Mouse (Mus musculus): ENCODE data around the gene Cend1. TPM values are rescaled to one million over a fixed set of nuclear protein-coding genes. Genes with fewer than 3 reads are reported as not detected.

The Cend1 gene
- polyA plus RNA-seq, 1 experiment from 2014 or later: 111 TPM

DNA sequence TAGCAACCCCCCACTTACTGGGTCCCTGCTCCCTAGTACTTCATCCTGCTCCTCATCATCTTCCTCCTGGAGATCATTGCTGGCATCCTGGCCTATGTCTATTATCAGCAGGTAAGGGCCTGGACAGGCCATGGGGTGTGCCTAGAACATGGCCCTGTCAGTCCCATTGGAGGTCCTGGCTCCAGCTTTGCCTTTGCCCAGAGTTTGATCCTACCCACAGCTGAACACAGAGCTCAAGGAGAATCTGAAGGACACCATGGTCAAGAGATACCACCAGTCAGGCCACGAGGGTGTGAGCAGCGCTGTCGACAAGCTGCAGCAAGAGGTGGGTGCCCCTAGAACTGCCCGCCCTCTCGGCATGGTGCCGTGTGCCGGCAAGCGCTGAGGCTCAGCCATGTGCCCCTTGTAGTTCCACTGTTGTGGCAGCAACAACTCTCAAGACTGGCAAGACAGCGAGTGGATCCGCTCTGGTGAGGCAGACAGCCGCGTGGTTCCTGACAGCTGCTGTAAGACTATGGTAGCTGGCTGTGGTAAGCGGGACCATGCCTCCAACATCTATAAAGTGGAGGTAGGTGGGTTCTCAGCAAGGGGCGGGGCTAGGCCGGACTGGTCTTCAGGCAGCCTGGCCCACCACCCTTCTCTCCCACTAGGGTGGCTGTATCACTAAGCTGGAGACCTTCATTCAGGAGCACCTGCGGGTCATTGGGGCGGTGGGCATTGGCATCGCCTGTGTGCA is 40.8 kb upstream of the Cend1 start:
- Histone ChIP-seq H3K4me3 (no peak overlapping the region), H3K36me3 (replicated peaks) (peaks cover 14% of the 10 kb centered on the region), H3K9me3 (no peaks in the 10 kb centered on the region), H3K27ac (no peak overlapping the region), H3K4me2 (peak overlapping the region; percentile 62), H3K4me1 (peaks cover 45% of the 10 kb centered on the region), H3K27me3 (replicated peaks) (peaks cover 11% of the 10 kb centered on the region), H3K9ac (0 out of 2 replicates have a peak overlapping the region, but pooled peaks have one; percentile 28)
- no peak for ATAC-seq (replicated peaks)
- 93% methylated on average over 18 of the region's 18 CpGs for WGBS

DNA sequence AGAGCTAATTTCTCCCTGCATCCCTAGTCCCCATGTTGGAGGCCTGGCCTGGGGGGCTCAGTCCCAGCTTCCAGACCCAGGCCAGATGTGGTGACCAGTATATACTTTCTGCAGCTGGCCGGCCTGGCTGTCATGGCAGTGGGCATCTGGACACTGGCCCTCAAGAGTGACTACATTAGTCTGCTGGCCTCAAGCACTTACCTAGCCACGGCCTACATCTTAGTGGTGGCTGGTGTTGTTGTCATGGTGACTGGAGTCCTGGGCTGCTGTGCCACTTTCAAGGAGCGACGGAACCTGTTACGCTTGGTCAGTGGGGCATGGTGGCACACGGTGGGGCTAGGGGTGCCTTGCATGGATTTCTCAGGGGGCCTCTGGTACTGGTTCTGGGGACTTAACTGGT is 40.1 kb upstream of the Cend1 start:
- no peak for ATAC-seq (replicated peaks)
- Histone ChIP-seq H3K27ac (peak overlapping the region; percentile 79), H3K4me1 (peaks cover 49% of the 10 kb centered on the region), H3K4me3 (peak overlapping the region; percentile 50), H3K4me2 (peak overlapping the region; percentile 62), H3K36me3 (replicated peaks) (peaks cover 14% of the 10 kb centered on the region), H3K27me3 (replicated peaks) (peaks cover 18% of the 10 kb centered on the region), H3K9ac (peak overlapping the region; percentile 58), H3K9me3 (no peaks in the 10 kb centered on the region)
- WGBS: 50% methylated on average over 6 of the region's 6 CpGs

DNA sequence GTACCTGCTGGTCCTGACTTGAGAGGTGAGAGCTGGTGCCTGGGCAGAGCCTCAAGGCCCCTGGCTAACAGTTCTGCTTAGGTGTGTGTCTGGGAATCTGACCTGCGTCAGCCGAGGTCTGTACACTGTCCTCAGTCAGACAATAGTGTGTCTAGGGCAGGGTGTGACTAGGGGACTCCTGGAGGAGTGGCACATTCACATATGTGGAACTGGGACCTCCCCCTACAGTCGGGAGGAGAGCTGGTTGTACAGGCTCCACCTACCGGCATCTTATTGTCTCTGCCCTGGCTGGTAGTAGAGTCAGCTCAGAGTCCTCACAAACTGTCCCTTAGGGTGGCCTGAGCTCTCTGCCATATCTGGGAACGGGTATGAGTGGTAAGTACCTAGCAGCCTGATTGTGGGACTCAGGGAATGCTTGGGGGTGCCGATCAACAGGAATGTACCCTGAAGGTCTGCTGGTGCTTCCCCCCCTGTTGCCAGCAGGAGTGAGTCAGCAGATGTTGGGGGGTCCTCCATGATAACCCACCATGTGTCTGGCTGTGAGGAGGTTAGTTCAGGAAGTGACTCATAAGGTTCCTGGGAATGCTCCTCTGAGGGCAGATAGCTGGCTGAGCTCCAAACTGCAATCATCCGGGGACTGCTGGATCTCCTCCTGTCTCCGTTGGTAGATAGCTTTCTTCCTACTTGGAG is 39.4 kb upstream of the Cend1 start:
- Histone ChIP-seq H3K27me3 (replicated peaks) (peaks cover 25% of the 10 kb centered on the region), H3K36me3 (replicated peaks) (peaks cover 14% of the 10 kb centered on the region), H3K4me3 (peak overlapping the region; percentile 50), H3K4me2 (peak overlapping the region; percentile 62), H3K9me3 (no peaks in the 10 kb centered on the region), H3K4me1 (peaks cover 42% of the 10 kb centered on the region), H3K27ac (peak overlapping the region; percentile 79), H3K9ac (peak overlapping the region; percentile 58)
- WGBS: 13% methylated on average over 8 of the region's 8 CpGs
- peak; percentile 80 for ATAC-seq (replicated peaks)

DNA sequence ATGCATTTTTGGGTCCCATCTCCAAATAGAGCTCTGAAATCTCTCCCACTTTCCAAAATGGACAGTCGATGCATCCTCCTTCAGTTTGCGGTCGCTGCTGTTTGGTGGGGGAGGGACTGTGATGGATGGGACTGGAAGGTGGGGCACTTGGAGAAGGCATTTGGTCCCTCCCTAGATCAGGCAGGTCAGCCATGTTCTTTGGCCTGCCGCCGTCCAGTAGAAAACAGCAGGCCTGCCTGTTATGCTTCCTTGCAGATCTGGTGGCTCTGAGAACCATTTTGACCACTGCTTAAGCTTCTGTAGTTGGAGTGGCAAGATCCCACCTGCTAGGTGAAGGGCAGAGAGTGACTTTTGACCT is 38.9 kb upstream of the Cend1 start:
- H3K9me3 ChIP-seq: no peaks in the 10 kb centered on the region
- peak; percentile 24; the same call in 1 of the 2 replicates for ATAC-seq (replicated peaks)
- peak overlapping the region; percentile 79 for H3K27ac ChIP-seq
- peak overlapping the region; percentile 50 for H3K4me3 ChIP-seq
- peaks cover 30% of the 10 kb centered on the region for H3K27me3 ChIP-seq (replicated peaks)
- WGBS: 20% methylated on average over 5 of the region's 5 CpGs
- H3K36me3 ChIP-seq (replicated peaks): peaks cover 14% of the 10 kb centered on the region
- peak overlapping the region; percentile 58 for H3K9ac ChIP-seq
- H3K4me2 ChIP-seq: peak overlapping the region; percentile 62
- H3K4me1 ChIP-seq: peaks cover 38% of the 10 kb centered on the region

DNA sequence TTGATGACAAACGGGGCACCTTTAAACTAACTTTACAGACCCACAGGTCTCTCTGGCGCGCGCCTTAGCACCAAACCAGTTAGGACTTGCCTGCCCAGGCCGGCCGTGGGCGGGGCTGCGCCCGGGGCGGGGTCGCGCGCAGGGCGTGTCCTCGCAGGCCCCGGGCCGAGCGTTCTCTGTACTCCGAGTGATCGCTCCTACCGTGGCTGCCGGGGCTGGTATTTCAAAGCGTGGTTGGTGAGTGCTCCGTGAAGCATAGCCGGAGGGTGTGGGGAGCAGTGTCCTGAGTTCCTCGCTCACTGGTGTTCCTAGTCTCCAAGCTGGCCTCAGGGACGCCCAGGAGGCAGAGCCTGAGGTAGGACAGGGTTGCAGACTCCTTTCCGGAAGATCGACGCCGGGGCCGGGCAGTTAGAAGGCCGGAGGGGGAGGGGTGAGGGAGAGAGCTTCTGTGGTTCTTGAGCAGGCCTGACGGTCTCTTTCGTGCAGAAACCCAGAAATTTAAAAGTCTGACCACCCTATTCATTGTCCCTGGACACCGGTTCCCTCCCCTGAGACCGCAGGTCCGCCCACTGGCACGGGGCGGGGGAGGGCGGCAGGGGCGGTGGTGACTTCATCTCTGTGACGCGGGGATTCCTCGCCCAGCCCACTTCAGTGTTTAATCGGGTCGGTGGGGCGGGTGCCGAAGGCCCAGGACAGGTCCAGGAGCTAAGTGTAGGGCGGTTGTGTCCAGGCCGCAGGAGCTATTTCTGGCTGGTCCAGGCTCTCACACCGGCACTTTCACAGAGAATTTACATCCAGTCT is 38.1 kb upstream of the Cend1 start, which contains the start of gene Cd151:
Gene Cd151, plus strand, starts transcription at position 163 of the 801 bp plus-strand sequence.
- peaks cover 37% of the 10 kb centered on the region for H3K27me3 ChIP-seq (replicated peaks)
- H3K4me3 ChIP-seq: peak within 1 kb of the TSS; percentile 50
- H3K36me3 ChIP-seq (replicated peaks): peaks cover 9% of the 10 kb centered on the region
- under 1% methylated on average over 52 of the region's 52 CpGs for WGBS
- peak within 1 kb of the TSS; percentile 62 for H3K4me2 ChIP-seq
- peak within 1 kb of the TSS; percentile 79 for H3K27ac ChIP-seq
- H3K9me3 ChIP-seq: no peaks in the 10 kb centered on the region
- H3K4me1 ChIP-seq: peaks cover 38% of the 10 kb centered on the region
- H3K9ac ChIP-seq: peak within 1 kb of the TSS; percentile 58
- peak; percentile 51 for ATAC-seq (replicated peaks)

DNA sequence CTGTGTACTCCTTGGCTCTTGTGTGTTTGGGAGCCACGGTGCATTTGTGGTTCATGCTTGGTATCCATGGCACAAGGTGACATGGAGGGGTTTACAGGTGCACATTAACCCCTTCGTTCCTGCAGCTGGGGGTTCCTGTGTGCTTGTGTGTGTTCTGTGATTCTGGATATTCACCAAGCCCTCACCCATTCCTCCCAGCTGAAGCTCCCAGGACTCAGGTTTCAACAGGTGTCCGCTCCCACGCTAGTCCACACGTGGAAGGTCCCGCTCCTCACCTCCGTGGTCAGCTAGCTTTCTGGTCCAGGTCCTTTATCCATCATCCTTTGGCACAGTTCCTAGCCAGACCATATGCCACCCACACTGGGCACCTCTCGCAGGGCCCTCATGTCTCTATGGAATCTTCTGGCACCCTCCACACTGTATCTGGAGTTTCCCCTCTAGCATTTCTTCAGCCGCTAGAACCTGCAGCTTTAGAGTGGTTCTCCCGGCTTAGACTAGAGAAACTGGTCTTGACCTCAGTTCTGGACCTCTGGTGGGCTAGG is 37.4 kb upstream of the Cend1 start:
- no peaks in the 10 kb centered on the region for H3K9me3 ChIP-seq
- peak overlapping the region; percentile 50 for H3K4me3 ChIP-seq
- peaks cover 42% of the 10 kb centered on the region for H3K4me1 ChIP-seq
- no peak for ATAC-seq (replicated peaks)
- peak overlapping the region; percentile 58; the same call in 1 of the 2 replicates for H3K9ac ChIP-seq
- H3K36me3 ChIP-seq (replicated peaks): peaks cover 9% of the 10 kb centered on the region
- peak overlapping the region; percentile 62 for H3K4me2 ChIP-seq
- peaks cover 43% of the 10 kb centered on the region for H3K27me3 ChIP-seq (replicated peaks)
- WGBS: 62% methylated on average over 10 of the region's 10 CpGs
- no peak overlapping the region for H3K27ac ChIP-seq

DNA sequence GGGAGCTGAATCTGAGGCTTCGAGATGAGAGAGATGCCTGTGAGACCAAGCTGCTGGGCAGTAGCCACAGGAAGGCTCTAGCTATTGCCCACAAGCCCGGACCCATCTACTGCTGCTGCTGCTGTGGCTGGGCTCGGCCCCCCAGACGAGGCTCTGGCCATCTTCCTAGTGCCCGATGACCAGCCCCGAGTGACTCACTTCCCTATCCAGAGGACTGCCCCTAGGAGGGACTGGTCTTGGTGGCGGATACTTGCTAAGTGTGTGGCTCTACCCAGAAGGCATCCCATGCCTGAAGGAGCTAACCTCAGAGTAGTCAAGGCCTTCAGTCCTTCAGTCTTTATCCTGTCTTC is 36.7 kb upstream of the Cend1 start:
- 80% methylated on average over 7 of the region's 7 CpGs for WGBS
- no peak for ATAC-seq (replicated peaks)
- Histone ChIP-seq H3K27me3 (replicated peaks) (peaks cover 50% of the 10 kb centered on the region), H3K4me1 (peaks cover 46% of the 10 kb centered on the region), H3K9me3 (no peaks in the 10 kb centered on the region), H3K9ac (no peak overlapping the region), H3K4me3 (no peak overlapping the region), H3K4me2 (no peak overlapping the region), H3K36me3 (replicated peaks) (peaks cover 4% of the 10 kb centered on the region), H3K27ac (no peak overlapping the region)

DNA sequence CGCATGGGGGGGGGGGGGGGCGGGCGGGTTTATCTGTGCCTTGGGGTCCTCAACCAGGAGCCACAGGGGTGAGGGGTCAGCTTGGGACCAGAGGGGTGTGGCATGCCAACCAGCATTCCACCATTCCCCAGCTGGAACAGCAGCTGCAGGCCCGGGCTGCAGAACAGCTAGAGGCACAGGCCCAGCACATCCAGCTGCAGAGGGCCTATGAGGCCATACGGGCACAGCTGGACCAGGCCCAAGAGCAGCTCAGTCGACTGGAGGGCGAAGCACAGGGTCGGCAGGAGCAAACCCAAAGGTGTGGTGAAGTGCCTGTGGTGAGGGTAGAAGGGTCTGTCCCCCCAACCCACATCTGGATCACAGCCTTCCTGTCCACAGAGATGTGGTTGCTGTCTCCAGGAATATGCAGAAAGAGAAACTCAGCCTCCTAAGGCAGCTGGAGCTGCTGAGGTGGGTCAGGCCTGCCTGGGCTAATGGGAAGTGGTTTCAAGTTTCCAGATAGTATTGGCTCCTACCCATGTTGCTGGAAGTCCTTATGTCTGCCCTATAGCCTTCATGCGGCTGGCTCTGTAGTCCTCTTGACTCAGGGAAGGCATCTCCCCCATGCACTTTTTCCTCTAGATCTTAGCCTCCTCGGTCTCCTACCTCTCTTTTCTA is 36.2 kb upstream of the Cend1 start:
- no peaks in the 10 kb centered on the region for H3K9me3 ChIP-seq
- H3K27me3 ChIP-seq (replicated peaks): peaks cover 55% of the 10 kb centered on the region
- peaks cover 46% of the 10 kb centered on the region for H3K4me1 ChIP-seq
- H3K4me3 ChIP-seq: no peak overlapping the region
- ATAC-seq (replicated peaks): no peak
- no peak overlapping the region for H3K27ac ChIP-seq
- H3K4me2 ChIP-seq: no peak overlapping the region
- WGBS: 36% methylated on average over 10 of the region's 10 CpGs
- H3K9ac ChIP-seq: no peak overlapping the region
- 0 out of 2 replicates have a peak, but pooled peaks cover under 1% of the 10 kb centered on the region for H3K36me3 ChIP-seq (replicated peaks)

DNA sequence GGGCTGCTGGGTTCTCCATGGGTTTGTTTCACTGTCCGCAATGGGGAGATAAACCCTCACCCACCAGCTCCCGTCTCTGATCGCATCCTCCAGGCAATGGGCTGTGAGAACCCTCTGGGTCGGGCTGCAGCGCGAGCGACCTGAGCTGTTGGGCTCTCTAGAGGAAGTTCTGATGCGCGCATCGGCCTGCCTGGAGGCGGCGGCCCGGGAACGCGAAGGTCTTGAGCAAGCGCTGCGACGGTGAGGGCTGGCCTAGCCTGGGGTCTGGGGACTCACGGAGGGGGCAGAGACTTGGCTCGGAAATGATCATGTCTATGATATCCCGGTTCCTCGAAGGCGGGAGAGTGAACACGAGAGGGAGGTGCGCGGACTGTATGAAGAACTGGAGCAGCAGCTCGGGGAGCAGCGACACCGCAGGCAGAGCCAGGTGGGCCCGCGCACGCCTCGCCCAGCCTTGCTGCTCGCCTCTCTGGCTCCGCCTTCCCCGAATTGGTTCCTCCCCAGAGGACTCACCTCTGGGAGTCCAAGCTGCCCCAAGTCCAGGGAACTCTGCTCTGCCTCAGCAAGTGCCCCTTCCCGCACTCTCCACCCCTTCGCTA is 35.4 kb upstream of the Cend1 start:
- Histone ChIP-seq H3K27me3 (replicated peaks) (peaks cover 61% of the 10 kb centered on the region), H3K4me2 (peak overlapping the region; percentile 35), H3K4me3 (peak overlapping the region; percentile 10; the same call in 1 of the 2 replicates), H3K27ac (no peak overlapping the region), H3K4me1 (peaks cover 42% of the 10 kb centered on the region), H3K36me3 (replicated peaks) (no peaks in the 10 kb centered on the region), H3K9ac (0 out of 2 replicates have a peak overlapping the region, but pooled peaks have one; percentile 9), H3K9me3 (no peaks in the 10 kb centered on the region)
- 8% methylated on average over 38 of the region's 38 CpGs for WGBS
- no peak for ATAC-seq (replicated peaks)

DNA sequence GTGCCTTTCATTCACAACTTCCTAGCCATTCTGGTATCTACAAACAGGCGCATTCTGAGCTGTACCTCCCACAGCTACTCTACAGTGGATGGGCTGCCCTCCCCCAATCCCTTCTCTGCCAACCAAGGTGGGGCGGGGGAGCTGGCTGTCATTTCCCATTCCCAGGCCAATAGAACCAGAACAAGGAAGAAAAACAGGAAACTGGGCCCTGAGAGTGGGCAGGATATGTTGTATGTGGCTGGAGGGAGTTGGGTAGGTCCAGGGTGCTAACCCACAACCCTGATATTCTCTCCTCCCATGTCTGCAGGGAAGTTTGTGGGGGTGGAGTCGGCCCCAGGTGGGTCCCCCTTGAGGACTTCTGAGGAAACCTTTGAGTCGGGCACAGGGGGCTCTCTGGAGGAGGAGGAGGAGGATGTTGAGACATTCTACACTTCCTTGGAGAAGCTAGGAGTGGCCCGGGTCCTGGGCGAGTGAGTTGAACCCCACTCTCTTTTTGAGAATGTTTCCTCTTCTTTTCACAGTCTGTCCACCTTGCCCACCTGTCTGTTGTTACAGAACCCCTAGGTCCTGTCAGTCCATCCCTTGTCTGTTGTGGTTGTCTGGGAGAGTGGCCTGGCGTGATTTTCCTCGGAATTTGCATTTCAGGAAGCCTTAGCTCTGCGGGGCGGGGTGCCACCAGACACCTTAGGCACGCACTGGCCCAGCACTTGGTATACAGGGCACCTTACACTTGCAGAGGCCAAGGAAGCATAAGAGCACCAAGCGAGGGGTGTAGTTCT is 34.7 kb upstream of the Cend1 start:
- Histone ChIP-seq H3K4me2 (no peak overlapping the region), H3K4me3 (0 out of 2 replicates have a peak overlapping the region, but pooled peaks have one; percentile 10), H3K36me3 (replicated peaks) (0 out of 2 replicates have a peak, but pooled peaks cover 4% of the 10 kb centered on the region), H3K9me3 (no peaks in the 10 kb centered on the region), H3K9ac (no peak overlapping the region), H3K27ac (no peak overlapping the region), H3K4me1 (peaks cover 35% of the 10 kb centered on the region), H3K27me3 (replicated peaks) (peaks cover 65% of the 10 kb centered on the region)
- ATAC-seq (replicated peaks): no peak
- WGBS: 19% methylated on average over 12 of the region's 12 CpGs
